Mouse (Mus musculus) right cerebral cortex, postnatal 14 days (tissue): ENCODE results near the gene Wwtr1.

Experiments
- DNase-seq: peaks from one replicate; pipeline ENCODE4 v3.0.0; 2022

Wwtr1 gene

GRCm38 (mm10) chr3:57440956-57441355 is 134.8 kb downstream of the Wwtr1 start:
- DNase-seq = no peak

DNA sequence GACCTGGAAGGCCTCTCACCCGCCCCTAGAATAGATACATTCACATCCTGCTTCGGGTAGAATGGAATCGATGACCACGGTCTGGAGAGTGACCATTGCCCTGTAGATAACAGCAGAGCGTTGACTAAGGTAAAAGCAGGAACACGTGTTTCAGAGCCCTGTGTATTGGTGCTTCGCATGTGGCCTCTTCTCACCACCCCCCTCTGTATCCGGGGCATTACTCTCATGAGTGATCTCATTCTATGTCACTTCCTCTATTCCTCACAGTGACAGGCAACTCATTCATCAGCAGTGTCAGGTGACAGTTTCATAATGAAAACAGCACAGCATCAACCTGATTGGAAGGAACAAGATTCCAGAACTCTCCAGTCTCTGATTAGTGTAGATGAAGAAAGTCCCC is 140.3 kb downstream of the Wwtr1 start:
- DNase-seq = no peak

GRCm38 (mm10) chr3:57431706-57432105 is 144.0 kb downstream of the Wwtr1 start:
- no peak for DNase-seq

DNA sequence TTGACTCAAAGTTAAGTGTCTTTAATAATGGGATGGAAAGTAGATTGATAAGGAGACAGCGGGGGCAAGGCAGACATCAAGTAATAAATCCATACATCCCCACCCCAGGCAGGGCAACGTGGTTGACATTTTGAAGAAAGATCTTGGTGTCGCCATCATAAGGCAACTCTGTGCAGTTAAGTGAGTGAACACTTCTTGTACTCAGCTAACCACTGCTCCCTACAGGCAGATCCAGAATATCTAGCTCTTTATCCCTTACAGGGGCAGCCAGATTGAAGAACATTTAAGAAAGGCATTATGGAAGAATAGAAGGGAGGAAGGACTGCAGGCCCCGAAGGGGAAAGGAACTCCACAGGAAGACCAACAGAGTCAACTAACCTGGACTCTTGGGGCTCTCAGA is 146.2 kb downstream of the Wwtr1 start:
- no peak for DNase-seq

DNA sequence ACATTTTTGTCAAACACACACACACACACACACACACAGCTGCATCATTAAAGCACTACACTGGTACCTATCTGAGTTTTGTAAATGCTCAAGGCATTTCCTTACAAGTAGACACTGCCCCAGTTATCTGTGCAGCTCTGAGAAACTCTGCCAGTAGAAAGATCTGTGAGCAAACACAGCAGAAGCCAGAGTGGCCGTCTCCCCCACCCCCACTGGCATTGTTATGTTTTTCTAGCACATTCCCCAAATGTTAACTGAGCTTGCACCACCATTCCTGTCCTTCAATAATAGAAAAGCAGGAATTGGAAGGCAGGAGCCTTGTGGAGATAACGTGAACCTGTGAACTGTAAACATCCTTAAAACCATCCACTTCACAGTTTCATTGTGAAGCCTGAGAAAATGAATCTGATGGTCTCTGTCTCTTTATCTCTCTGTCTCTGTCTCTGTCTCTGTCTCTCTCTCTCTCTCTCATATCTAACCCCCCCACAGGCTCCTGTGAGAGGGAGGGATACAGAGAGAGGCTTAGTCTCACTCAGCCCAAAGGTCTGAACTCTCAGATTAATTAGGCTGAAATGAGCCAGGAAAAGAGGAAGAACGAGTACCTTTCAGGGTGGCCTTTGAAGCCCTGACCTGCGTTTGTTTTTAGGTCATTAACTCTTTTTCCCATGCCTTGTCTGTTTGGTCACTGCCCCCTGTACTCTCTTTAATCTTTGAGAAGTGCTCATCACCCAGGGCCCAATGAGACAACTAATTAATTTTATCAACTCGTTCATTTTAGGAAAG is 146.8 kb downstream of the Wwtr1 start:
- no peak for DNase-seq

- no peak for DNase-seq
Observed at GRCm38 (mm10) chr3:57426351-57426750, 149.4 kb downstream of the Wwtr1 start.

DNA sequence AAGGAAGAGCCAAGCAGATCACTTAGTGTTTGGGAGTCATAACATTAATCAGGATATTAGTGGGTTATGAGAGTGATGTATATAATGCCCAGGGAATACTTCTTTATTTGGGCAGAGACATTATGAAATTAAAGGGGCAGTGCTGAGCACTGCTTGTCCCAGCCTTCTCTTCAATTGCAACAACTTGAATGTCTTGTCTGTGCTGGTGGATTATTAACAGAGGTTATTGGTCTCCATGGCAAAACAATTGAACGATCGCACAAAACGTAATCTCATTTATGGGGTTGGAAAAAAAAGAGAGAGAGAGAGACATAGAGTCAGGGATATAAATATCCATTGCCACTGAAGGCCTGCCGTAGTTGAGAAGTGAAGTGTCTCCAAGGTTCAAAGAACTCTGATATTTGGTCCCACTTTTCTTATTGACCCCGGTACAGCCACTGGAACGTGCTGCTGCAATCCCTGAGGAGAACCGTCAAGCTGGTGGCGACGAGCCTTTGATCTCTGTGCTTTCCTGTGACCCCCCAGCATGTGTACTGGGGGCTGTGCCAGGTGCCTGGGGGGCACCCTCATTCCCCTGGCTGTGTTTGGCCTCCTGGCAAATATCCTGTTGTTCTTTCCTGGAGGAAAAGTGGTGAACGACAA is 150.5 kb downstream of the Wwtr1 start, which contains the start of gene Tm4sf4:
Tm4sf4 (plus strand) TSS at position 226 of the 642 bp plus-strand sequence.
- DNase-seq = no peak

- no peak for DNase-seq
Observed at GRCm38 (mm10) chr3:57420660-57421059, 155.1 kb downstream of the Wwtr1 start.

DNA sequence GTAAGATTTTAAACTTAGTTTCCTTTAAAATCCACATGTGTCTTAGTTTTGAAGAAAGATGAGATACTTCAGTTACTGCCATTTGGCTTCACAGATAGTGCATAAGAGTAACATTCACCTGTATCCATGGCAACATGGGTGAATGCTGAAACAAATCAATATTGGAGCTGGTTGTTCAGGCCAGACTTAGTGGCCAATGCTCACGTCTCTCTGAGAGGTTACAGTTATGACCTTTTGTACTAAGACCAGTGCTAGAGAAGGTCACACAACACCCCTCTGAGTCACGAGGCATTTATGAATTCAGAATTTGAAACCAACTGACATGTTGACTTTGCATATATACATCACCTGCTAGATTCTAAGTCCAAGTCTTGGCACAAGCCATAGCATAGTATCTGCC is 155.5 kb downstream of the Wwtr1 start:
- DNase-seq = no peak

DNA sequence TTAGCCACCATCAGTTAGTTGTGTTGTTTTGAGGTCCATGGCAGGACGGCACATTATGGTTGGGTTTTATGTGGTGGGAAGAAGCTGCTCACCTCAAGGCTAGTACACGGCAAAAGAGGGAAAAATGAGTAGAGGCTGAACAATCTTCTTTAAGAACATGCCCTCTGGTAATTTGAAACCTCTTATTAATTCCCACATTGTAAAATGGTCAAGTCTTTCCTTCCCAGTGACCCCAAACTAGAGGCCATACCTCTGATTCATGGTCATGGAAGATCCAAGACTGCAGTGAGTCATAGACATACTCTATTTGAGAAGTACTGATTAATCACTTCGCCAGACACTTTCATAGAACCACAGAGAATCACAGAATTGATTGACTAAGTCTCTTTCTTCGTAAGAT is 164.2 kb downstream of the Wwtr1 start:
- no peak for DNase-seq
